Mouse (Mus musculus) neural tube, embryonic 12.5 days (tissue): ENCODE data around the gene 4921507P07Rik. TPM values are rescaled to one million over a fixed set of nuclear protein-coding genes. Genes with fewer than 3 reads are reported as not detected.
"Not testable (repeated sequence)": the region's sequence is repeated elsewhere in the genome, so short reads cannot be mapped to it uniquely, and the experiment has no call there.

Experiments used
- ATAC-seq: fragments of 200-750 bp; cut with Nextera tagmentation; 2 replicates; pipeline ENCODE4 v1.8.0; 2017; ENCODE audit warnings: low read depth, mild to moderate bottlenecking, moderate TSS enrichment, moderate library complexity; ENCODE audit not compliant: low FRiP score
- H3K27ac ChIP-seq: fragments of 300-500 bp; sonication (generic); 2 replicates; pipeline ENCODE4 v1.5.1; 2016
- H3K27me3 ChIP-seq: fragments of 300-500 bp; sonication (generic); replicated peaks from 2 replicates; pipeline ENCODE4 v1.6.1; 2016; ENCODE audit warnings: mild to moderate bottlenecking
- H3K36me3 ChIP-seq: fragments of 300-500 bp; sonication (generic); 2 replicates; pipeline ENCODE4 v1.6.1; 2016; ENCODE audit warnings: mild to moderate bottlenecking
- H3K4me1 ChIP-seq: fragments of 300-500 bp; sonication (generic); 2 replicates; pipeline ENCODE4 v1.6.1; 2016
- H3K4me2 ChIP-seq: fragments of 300-500 bp; sonication (generic); replicated peaks from 2 replicates; pipeline ENCODE4 v1.6.1; 2016; ENCODE audit warnings: mild to moderate bottlenecking
- H3K4me3 ChIP-seq: fragments of 300-500 bp; sonication (generic); 2 replicates; pipeline ENCODE4 v1.5.1; 2016
- H3K9ac ChIP-seq: fragments of 300-500 bp; sonication (generic); 2 replicates; pipeline ENCODE4 v1.6.1; 2016; ENCODE audit warnings: mild to moderate bottlenecking
- H3K9me3 ChIP-seq: fragments of 300-500 bp; sonication (generic); 2 replicates; pipeline ENCODE4 v1.6.1; 2016; ENCODE audit warnings: mild to moderate bottlenecking
- WGBS: fragments of 180-500 bp; shearing (Covaris S2); methylation state at CpG from one replicate; pipeline ENCODE4 v1.1.7; 2016; 5-methylcytosine and 5-hydroxymethylcytosine counted together
- polyA plus RNA-seq: library from polyadenylated mRNA; unstranded; fragments of >200 nt; fragmentation: Nextera tagmentation; extraction: Ambion mirVana; gene quantifications from 2 replicates; pipeline ENCODE4 v1.2.1, GENCODE M21; 2016

4921507P07Rik gene
- polyA plus RNA-seq, 1 experiment from 2014 or later, result 0.90 TPM

GRCm38 (mm10) chr6:50588251-50588650 is 8.2 kb downstream of the 4921507P07Rik start:
- WGBS, result 89% methylated on average over 1 of the region's 1 CpGs

GRCm38 (mm10) chr6:50587412-50587811 is 9.0 kb downstream of the 4921507P07Rik start:
- Histone ChIP-seq H3K27ac (no peak overlapping the region), H3K4me2 (no peak overlapping the region), H3K27me3 (no peaks in the 10 kb centered on the region), H3K4me1 (no peaks in the 10 kb centered on the region), H3K36me3 (no peaks in the 10 kb centered on the region), H3K9ac (no peak overlapping the region), H3K9me3 (no peaks in the 10 kb centered on the region), H3K4me3 (no peak overlapping the region)
- ATAC-seq, result no peak
- WGBS, result 82% methylated on average over 2 of the region's 2 CpGs

More at GRCm38 (mm10) chr6:50588251-50588650, 8.2 kb downstream of the 4921507P07Rik start:
- H3K36me3 ChIP-seq, result no peaks in the 10 kb centered on the region
- H3K9ac ChIP-seq, result no peak overlapping the region
- ATAC-seq, result no peak
- H3K27ac ChIP-seq, result no peak overlapping the region
- no peaks in the 10 kb centered on the region for H3K4me1 ChIP-seq
- H3K4me2 ChIP-seq, result no peak overlapping the region
- H3K4me3 ChIP-seq, result no peak overlapping the region
- no peaks in the 10 kb centered on the region for H3K9me3 ChIP-seq
- H3K27me3 ChIP-seq, result no peaks in the 10 kb centered on the region

GRCm38 (mm10) chr6:50586316-50586715 is 10.1 kb downstream of the 4921507P07Rik start:
- Histone ChIP-seq H3K27ac (no peak overlapping the region), H3K4me3 (no peak overlapping the region), H3K9ac (no peak overlapping the region), H3K4me1 (no peaks in the 10 kb centered on the region), H3K4me2 (no peak overlapping the region), H3K36me3 (no peaks in the 10 kb centered on the region), H3K27me3 (no peaks in the 10 kb centered on the region), H3K9me3 (no peaks in the 10 kb centered on the region)
- 61% methylated on average over 5 of the region's 5 CpGs for WGBS
- ATAC-seq, result no peak

GRCm38 (mm10) chr6:50585733-50586132 is 10.7 kb downstream of the 4921507P07Rik start:
- 82% methylated on average over 7 of the region's 7 CpGs for WGBS
- Histone ChIP-seq H3K36me3 (no peaks in the 10 kb centered on the region), H3K4me2 (no peak overlapping the region), H3K27ac (no peak overlapping the region), H3K9me3 (no peaks in the 10 kb centered on the region), H3K4me1 (no peaks in the 10 kb centered on the region), H3K9ac (no peak overlapping the region), H3K27me3 (no peaks in the 10 kb centered on the region), H3K4me3 (no peak overlapping the region)
- no peak for ATAC-seq

- Histone ChIP-seq H3K4me3 (no peak overlapping the region), H3K4me1 (0 out of 2 replicates have a peak, but pooled peaks cover 5% of the 10 kb centered on the region), H3K4me2 (no peak overlapping the region), H3K27ac (no peak overlapping the region), H3K9ac (no peak overlapping the region), H3K27me3 (no peaks in the 10 kb centered on the region), H3K36me3 (no peaks in the 10 kb centered on the region), H3K9me3 (no peaks in the 10 kb centered on the region)
- 92% methylated on average over 1 of the region's 1 CpGs for WGBS
- ATAC-seq, result no peak
Measured at GRCm38 (mm10) chr6:50571661-50572060, 24.8 kb downstream of the 4921507P07Rik start.

- Histone ChIP-seq H3K4me1 (0 out of 2 replicates have a peak, but pooled peaks cover 5% of the 10 kb centered on the region), H3K4me3 (peak overlapping the region; percentile 75), H3K9ac (peak overlapping the region; percentile 81), H3K27me3 (no peaks in the 10 kb centered on the region), H3K27ac (peak overlapping the region; percentile 46; the same call in 1 of the 2 replicates), H3K36me3 (peaks cover 8% of the 10 kb centered on the region), H3K4me2 (peak overlapping the region; percentile 86), H3K9me3 (no peaks in the 10 kb centered on the region)
- 19% methylated on average over 6 of the region's 6 CpGs for WGBS
- no peak; the same call in 1 of the 2 replicates for ATAC-seq
Measured at GRCm38 (mm10) chr6:50566997-50567255, 29.5 kb downstream of the 4921507P07Rik start.

- peak within 1 kb of the TSS; percentile 75 for H3K4me3 ChIP-seq
- H3K9me3 ChIP-seq, result no peaks in the 10 kb centered on the region
- peak within 1 kb of the TSS; percentile 86 for H3K4me2 ChIP-seq
- no peaks in the 10 kb centered on the region for H3K27me3 ChIP-seq
- WGBS, result under 1% methylated on average over 78 of the region's 78 CpGs
- peak within 1 kb of the TSS; percentile 46; the same call in 1 of the 2 replicates for H3K27ac ChIP-seq
- peak; percentile 98 for ATAC-seq
- H3K36me3 ChIP-seq, result peaks cover 8% of the 10 kb centered on the region
- 0 out of 2 replicates have a peak, but pooled peaks cover 5% of the 10 kb centered on the region for H3K4me1 ChIP-seq
- peak within 1 kb of the TSS; percentile 81 for H3K9ac ChIP-seq
Measured at GRCm38 (mm10) chr6:50566141-50566996, 30.1 kb downstream of the 4921507P07Rik start, which contains the start of gene Cycs. Cycs (minus strand) TSS chr6:50566538.

- no peak for ATAC-seq
- peaks cover 8% of the 10 kb centered on the region for H3K36me3 ChIP-seq
- no peaks in the 10 kb centered on the region for H3K27me3 ChIP-seq
- H3K4me1 ChIP-seq, result 0 out of 2 replicates have a peak, but pooled peaks cover 5% of the 10 kb centered on the region
- WGBS, result 95% methylated on average over 3 of the region's 3 CpGs
- no peaks in the 10 kb centered on the region for H3K9me3 ChIP-seq
- H3K4me2 ChIP-seq, result no peak overlapping the region
- H3K27ac ChIP-seq, result no peak overlapping the region
- H3K9ac ChIP-seq, result no peak overlapping the region
- no peak overlapping the region for H3K4me3 ChIP-seq
Measured at GRCm38 (mm10) chr6:50563651-50564050, 32.8 kb downstream of the 4921507P07Rik start.

- 92% methylated on average over 4 of the region's 4 CpGs for WGBS
- Histone ChIP-seq H3K4me3 (no peak overlapping the region), H3K4me2 (no peak overlapping the region), H3K4me1 (0 out of 2 replicates have a peak, but pooled peaks cover 5% of the 10 kb centered on the region), H3K27ac (no peak overlapping the region), H3K36me3 (peaks cover 8% of the 10 kb centered on the region), H3K9ac (no peak overlapping the region), H3K9me3 (no peaks in the 10 kb centered on the region), H3K27me3 (no peaks in the 10 kb centered on the region)
- ATAC-seq, result no peak
Measured at GRCm38 (mm10) chr6:50562421-50562820, 34.0 kb downstream of the 4921507P07Rik start.

GRCm38 (mm10) chr6:50560776-50561175 is 35.7 kb downstream of the 4921507P07Rik start:
- H3K36me3 ChIP-seq, result peaks cover 8% of the 10 kb centered on the region
- H3K27me3 ChIP-seq, result no peaks in the 10 kb centered on the region
- H3K27ac ChIP-seq, result no peak overlapping the region
- 94% methylated on average over 1 of the region's 1 CpGs for WGBS
- no peak overlapping the region for H3K4me2 ChIP-seq
- H3K9ac ChIP-seq, result no peak overlapping the region
- no peak for ATAC-seq
- H3K4me3 ChIP-seq, result no peak overlapping the region
- H3K4me1 ChIP-seq, result no peaks in the 10 kb centered on the region
- no peaks in the 10 kb centered on the region for H3K9me3 ChIP-seq

GRCm38 (mm10) chr6:50558877-50559276 is 37.6 kb downstream of the 4921507P07Rik start:
- H3K36me3 ChIP-seq, result peaks cover 5% of the 10 kb centered on the region
- no peak overlapping the region for H3K9ac ChIP-seq
- no peak for ATAC-seq
- no peaks in the 10 kb centered on the region for H3K27me3 ChIP-seq
- WGBS, result 88% methylated on average over 4 of the region's 4 CpGs
- H3K9me3 ChIP-seq, result no peaks in the 10 kb centered on the region
- H3K4me3 ChIP-seq, result no peak overlapping the region
- no peaks in the 10 kb centered on the region for H3K4me1 ChIP-seq
- H3K4me2 ChIP-seq, result no peak overlapping the region
- no peak overlapping the region for H3K27ac ChIP-seq

- H3K27ac ChIP-seq, result no peak overlapping the region
- H3K4me1 ChIP-seq, result no peaks in the 10 kb centered on the region
- H3K9ac ChIP-seq, result no peak overlapping the region
- no peaks in the 10 kb centered on the region for H3K9me3 ChIP-seq
- H3K27me3 ChIP-seq, result no peaks in the 10 kb centered on the region
- H3K4me3 ChIP-seq, result no peak overlapping the region
- no peak overlapping the region for H3K4me2 ChIP-seq
- WGBS, result 87% methylated on average over 6 of the region's 6 CpGs
- ATAC-seq, result no peak
- no peaks in the 10 kb centered on the region for H3K36me3 ChIP-seq
Measured at GRCm38 (mm10) chr6:50557566-50557965, 38.9 kb downstream of the 4921507P07Rik start.

- not testable (repeated sequence) for H3K4me1 ChIP-seq, H3K4me3 ChIP-seq, ATAC-seq, H3K9ac ChIP-seq, H3K36me3 ChIP-seq, H3K27me3 ChIP-seq, H3K9me3 ChIP-seq, H3K27ac ChIP-seq, H3K4me2 ChIP-seq
- 89% methylated on average over 2 of the region's 2 CpGs for WGBS
Measured at GRCm38 (mm10) chr6:50554223-50554622, 42.2 kb downstream of the 4921507P07Rik start.
